Mouse (Mus musculus) cerebellum, postnatal 10 days (tissue): ENCODE data around the gene Foxn3.

Source experiments
- DNase-seq, 2 experiments: peaks; one replicate each; pipeline ENCODE4 v3.0.0; 2021; ENCODE audit warnings: mixed read lengths in 2 of 2

The Foxn3 gene

GRCm38 (mm10) chr12:99562073-99562866 lies 1.1 kb downstream of the Foxn3 start:
- DNase-seq: peak; percentile 79 to 81

DNA sequence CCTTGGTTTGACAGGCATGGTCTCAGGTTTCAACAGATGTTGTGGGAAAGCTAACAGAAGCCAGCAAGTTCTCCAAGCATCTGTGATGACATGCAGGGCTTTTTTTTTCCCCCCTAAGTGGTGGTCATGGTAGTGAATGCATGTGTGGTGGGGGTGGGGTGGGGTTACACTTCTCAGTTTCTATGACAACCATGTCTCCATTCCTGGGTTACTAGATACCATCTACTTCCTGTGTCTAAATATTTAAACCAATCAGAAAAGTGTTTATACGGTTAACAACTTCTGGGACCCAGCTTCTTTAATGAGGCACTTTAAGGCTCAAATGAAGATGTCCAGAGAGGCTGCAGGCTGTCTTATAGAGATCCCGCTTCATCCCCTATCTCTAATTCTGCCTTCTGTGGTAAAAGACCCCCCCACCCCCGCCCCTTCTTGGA lies 2.0 kb downstream of the Foxn3 start:
- DNase-seq: no peak

- peak; percentile 28 to 35 for DNase-seq
Measured at GRCm38 (mm10) chr12:99560701-99561332, 2.6 kb downstream of the Foxn3 start.

DNA sequence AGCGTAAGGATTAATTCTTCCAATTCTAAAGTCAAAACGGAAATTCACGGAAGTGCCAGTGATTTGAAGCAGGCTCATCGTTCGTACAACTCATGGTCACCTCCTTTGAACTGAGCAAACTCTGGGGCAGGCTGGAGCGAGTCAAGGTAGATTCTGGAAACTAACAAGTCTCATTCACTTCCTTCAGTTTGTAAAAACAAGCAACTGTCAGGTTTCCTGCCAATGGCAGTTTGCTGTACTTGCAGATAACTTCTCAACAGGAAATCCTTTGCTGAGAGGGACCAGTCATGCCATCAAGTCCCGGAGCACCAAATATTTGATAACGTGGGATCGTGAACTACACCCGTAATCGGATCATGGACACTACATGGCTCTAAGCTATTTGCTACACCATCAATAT lies 3.9 kb downstream of the Foxn3 start:
- DNase-seq: no peak

DNA sequence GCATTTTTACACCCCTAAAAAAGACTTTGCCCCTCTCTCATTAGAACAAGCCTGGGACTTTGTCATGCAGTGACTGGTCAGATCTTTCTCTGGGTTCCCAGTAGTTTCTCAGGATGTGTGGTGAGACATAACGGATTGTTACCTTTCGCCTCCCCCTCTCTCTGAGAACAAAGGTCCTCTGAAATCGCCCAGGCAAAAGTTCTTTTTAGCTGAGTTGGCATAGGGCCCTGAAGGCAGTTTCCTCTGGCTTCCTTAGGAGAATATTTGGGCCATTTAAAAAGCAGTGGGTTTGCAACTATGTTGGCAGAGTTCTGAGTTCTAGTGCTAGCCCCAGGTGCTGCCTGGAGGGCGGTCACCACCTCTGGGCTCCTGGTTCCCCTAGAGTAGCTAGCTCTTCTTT lies 4.9 kb downstream of the Foxn3 start:
- no peak for DNase-seq

GRCm38 (mm10) chr12:99557498-99557897 lies 5.9 kb downstream of the Foxn3 start:
- peak in 1 of 2 experiments; percentile 27 for DNase-seq

- peak; percentile 45 to 46 for DNase-seq
Measured at GRCm38 (mm10) chr12:99550629-99551028, 12.8 kb downstream of the Foxn3 start.

- DNase-seq: no peak
Measured at GRCm38 (mm10) chr12:99549811-99550210, 13.6 kb downstream of the Foxn3 start.

GRCm38 (mm10) chr12:99548419-99548818 lies 15.0 kb downstream of the Foxn3 start:
- DNase-seq: no peak

DNA sequence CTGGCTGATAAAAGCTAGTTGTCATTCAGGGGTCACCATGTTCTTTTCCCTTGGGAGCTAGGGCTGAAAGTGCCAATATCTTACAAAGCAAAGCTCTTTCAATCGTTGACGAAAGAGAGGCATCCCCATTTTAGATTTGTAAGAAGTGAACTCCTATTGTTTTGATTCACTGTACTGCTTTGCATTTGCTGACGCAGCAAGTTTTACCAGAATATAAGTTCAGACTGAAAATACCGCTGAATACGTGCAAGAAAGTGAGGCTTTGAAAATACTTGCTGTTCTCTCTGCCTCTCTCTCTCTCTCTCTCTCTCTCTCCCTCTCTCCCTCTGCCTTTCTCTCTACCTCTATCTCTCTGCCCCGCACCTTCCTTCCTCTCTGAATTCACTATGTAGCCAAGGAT lies 16.1 kb downstream of the Foxn3 start:
- DNase-seq: no peak

- no peak for DNase-seq
Measured at GRCm38 (mm10) chr12:99545270-99545770, 18.1 kb downstream of the Foxn3 start.

DNA sequence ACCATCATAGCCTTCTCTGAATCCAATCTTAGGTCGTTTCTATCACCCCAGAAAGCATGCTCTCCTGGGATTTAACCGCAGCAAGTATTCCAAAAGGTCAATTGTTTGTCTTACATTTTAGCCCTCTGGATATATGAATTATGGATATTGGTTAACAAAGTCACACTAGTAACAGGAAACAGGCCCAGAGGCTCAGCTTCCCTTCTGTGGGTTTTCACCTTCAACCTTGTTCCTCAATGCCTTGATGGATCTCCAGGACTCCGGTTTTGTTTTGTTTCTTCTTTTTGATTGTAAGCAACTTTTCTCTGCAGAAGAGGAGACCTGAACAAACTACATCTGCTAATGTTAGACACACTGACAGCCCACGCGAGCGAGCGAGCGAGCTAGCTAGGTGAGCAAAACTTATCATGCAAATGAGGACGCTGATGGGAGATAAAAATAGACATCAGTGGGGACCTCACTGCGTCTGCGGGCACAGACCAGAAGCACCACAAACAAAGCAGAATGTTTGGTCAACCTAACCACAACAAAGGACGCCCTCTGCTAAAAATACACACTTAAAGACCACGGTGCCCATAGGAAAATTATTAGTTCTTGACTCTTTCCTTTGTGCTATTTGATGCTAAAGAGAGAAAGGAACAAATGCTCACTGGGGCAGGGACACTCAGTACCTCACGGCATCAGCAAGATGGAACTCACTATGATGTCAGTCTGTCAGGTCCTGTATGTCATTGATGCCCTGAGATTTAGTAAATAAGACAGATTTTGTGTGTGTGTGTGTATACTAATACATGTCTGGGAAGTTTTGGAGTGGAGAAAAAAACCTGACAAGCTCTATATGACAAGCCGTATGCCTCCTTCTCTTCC lies 18.9 kb downstream of the Foxn3 start:
- DNase-seq: no peak

GRCm38 (mm10) chr12:99543421-99544195 lies 19.8 kb downstream of the Foxn3 start:
- DNase-seq: no peak

DNA sequence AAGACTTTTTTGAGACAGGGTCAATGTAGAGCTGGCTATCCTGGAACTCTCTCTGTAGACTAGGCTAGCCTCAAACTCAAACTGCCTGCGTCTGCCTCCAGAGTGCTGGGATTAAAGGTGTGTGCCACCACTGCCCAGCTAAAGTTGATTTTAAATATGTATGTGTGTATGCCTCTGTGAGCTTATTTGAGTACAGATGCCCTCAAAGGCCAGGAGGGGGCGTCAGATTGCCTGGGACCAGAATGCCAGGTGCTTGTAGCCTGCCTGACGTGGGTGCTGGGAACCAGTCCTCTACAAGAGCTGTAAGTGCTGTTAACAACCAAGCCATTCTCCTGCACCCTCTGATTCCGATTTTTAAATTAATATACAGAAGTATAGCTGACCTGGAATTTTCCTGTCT lies 23.2 kb downstream of the Foxn3 start:
- DNase-seq: no peak

GRCm38 (mm10) chr12:99537316-99537715 lies 26.1 kb downstream of the Foxn3 start:
- no peak for DNase-seq

- DNase-seq: no peak
Measured at GRCm38 (mm10) chr12:99536426-99536825, 27.0 kb downstream of the Foxn3 start.

GRCm38 (mm10) chr12:99532342-99532741 lies 31.0 kb downstream of the Foxn3 start:
- no peak for DNase-seq

DNA sequence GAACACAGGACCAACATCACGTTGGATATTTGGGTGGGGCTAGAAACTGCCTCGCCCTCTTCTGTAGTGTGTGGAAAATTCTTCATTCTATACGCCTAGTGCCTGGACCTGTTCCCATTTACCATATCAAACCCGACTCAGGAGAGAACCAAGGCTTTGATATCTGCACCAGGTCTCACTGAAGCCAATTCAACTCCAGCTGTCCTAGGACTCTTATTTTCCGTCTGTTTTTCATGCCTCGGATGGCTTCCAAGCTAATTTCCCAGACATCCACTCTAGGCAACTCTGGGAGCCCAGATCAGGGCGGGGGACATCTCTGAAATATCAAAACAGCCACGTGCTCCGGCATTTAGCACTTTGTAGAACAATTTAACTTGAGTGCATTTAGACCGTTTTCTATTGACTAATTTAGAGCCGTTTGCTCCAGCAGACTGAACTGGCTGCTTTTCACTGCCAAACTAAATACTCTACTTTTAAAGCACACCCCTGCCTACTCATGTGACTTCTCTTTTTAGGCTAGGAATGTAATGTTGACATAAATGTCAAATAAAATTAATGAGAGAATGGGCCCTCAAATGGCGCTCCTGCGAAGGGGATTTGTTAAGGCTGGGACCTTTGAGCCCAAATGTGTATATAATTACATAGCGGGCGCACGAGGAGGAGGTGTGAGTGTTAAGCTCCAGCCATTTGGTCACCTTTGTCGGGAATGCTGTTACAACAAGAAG lies 33.5 kb downstream of the Foxn3 start:
- peak; percentile 32 to 35 for DNase-seq

DNA sequence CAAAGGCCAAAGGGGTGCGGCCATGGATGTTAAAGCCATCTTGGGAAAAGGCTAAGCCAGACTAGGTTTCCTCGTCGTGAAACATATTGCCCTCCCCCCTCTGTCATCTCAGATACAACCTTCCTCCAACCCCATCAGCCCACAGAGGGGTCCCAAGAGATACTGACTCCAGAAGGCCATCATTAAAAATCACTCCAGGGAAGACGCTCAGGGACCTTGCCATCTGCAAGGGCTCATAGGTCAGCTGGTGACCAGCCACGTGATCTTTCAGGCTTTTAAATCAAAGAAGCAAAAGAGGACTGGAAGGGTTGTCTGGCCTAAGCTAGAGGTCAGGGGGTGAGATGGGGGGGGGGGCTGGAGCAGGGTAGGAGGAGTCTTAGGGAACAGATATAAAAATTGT lies 34.4 kb downstream of the Foxn3 start:
- DNase-seq: no peak

DNA sequence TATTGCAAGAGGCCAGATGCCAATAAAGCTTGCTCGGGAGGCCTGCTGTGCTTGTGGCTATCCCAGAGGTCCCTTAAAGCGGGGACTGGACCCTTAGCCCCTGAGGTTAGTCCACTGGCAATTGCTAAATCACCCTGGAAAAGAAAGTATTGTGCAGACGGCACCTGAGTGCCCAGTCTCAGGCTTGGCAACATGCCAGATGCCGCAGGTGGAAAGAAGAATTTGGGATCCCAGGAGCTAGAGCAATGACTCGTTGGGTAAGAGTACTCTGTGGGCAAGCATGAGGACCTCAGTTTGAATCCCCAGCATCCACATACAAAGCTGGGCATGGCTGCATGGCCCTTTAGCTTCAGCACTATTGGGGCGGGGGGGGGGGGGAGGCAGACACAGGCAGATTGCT lies 35.9 kb downstream of the Foxn3 start:
- DNase-seq: peak; percentile 66 to 70

DNA sequence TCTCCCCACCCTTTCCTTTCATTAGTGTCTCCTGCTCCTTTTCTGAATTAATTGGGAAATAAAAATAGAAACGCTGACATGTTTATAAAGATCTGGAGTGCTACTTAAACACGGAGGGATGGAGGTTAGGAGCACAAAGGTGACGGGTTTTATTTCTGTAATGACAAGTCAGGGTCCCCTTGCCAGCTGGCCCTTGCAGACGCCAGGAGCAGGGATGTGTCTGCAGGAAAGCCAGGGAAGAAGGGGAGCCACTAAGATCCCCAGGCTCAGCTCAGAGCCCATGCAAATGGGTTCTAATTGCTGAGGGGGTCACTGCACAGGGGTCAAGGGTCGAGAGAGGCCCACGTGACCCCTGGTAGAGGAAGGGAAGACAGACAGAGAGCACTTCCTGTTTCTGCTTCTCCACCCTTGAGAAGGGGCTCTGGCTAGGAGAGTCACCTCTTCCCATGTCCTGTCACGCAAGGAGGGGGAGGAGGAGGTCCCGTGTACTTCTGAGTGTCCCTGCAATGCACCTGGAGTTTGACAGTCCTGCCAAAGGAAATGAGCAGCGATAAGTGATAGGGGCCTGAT lies 36.7 kb downstream of the Foxn3 start:
- DNase-seq: peak; percentile 57 to 67
